Mouse (Mus musculus) effector memory CD4-positive, alpha-beta T cell, adult 7 months (primary cell): Measurements from ENCODE around the gene Padi1. TPM values are rescaled to one million over a fixed set of nuclear protein-coding genes. Genes with fewer than 3 reads are reported as not detected.

ENCODE experiments used
- polyA plus RNA-seq: library from polyadenylated mRNA; unstranded; fragments of 100-300 nt; shearing (Covaris generic); gene quantifications from one replicate; pipeline ENCODE4 v1.2.1, GENCODE M21; 2017

Padi1 gene
- not detected for polyA plus RNA-seq

GRCm38 (mm10) chr4:140845666-140846065, at the start of gene Padi1:
Padi1 (minus strand) TSS chr4:140845778.

GRCm38 (mm10) chr4:140810458-140811260, 34.9 kb downstream of the Padi1 start, which contains the start of gene Padi3:
Padi3 (minus strand) TSS chr4:140810648.

GRCm38 (mm10) chr4:140774025-140774800, 71.4 kb downstream of the Padi1 start, which contains the start of gene Padi4:
Padi4 (minus strand) TSS chr4:140774236.

Other genes with a start within 250 kb of the Padi1 start
- gene Arhgef10l, start 179.8 kb downstream of the Padi1 start, polyA plus RNA-seq, result 0.45 TPM
- 91.0 TPM for gene Rcc2, start 145.2 kb downstream of the Padi1 start, polyA plus RNA-seq
- not detected for gene Padi6, start 103.1 kb downstream of the Padi1 start, polyA plus RNA-seq
- 0.79 TPM for gene Padi4, start 71.5 kb downstream of the Padi1 start, polyA plus RNA-seq
- 0.16 TPM for gene Padi3, start 35.1 kb downstream of the Padi1 start, polyA plus RNA-seq
- gene Padi2, start 60.6 kb upstream of the Padi1 start, polyA plus RNA-seq, result 15.8 TPM
- 159 TPM for gene Sdhb, start 115.4 kb upstream of the Padi1 start, polyA plus RNA-seq
- 27.3 TPM for gene Atp13a2, start 141.1 kb upstream of the Padi1 start, polyA plus RNA-seq
- gene Mfap2, start 164.6 kb upstream of the Padi1 start, polyA plus RNA-seq, result not detected
- gene Crocc, start 214.8 kb upstream of the Padi1 start, polyA plus RNA-seq, result 3.8 TPM
- 131 TPM for gene Necap2, start 232.6 kb upstream of the Padi1 start, polyA plus RNA-seq
- gene Spata21, start 242.6 kb upstream of the Padi1 start, polyA plus RNA-seq, result 0.60 TPM